Comparison of ENCODE assay signal across 8 mouse cellular contexts in the genomic region with DNA sequence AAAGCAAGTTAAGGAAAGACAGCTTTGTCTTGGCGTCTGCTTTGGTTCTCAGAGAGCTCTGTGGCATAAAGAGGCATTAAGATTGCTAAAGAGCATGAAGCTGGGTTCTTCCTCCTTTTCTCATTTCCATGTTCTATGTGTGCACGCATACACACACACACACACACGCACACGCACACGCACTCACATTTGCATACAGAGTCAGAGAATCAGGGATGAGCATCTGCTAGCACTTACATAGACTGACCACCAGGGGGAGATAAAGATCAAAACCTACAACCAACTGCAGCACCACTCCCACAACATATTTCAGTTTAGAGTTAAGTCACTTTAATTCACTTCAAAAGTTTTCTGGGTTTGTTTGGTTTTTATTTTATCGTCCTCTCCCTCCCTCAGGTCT. TPM values are rescaled to one million over a fixed set of nuclear protein-coding genes. Genes with fewer than 3 reads are reported as not detected.
DNase-seq lines count a peak whose midpoint lies in the region; ATAC-seq and TF ChIP-seq lines count a peak whose summit lies in the region.

No protein-coding gene starts in this region.

- no peak overlapping the region for H3K27ac ChIP-seq in heart, embryonic 11.5 days (ENCODE audit: low read depth, low read length)
- H3K27ac ChIP-seq in embryonic fibroblast, embryonic 13.5 days (ENCODE audit: insufficient read depth, low read length): no peak overlapping the region

- no peaks in the 10 kb centered on the region for H3K9me3 ChIP-seq in heart, embryonic 11.5 days (replicated peaks; ENCODE audit: control insufficient read depth, low read length)

- no peak overlapping the region for H3K9ac ChIP-seq in heart, embryonic 11.5 days (ENCODE audit: low read depth, low read length)

- H3K27me3 ChIP-seq in heart, embryonic 11.5 days (ENCODE audit: control insufficient read depth, insufficient read depth, low read length): peaks cover 7% of the 10 kb centered on the region

- 14% methylated on average over 6 of the region's 6 CpGs for WGBS in heart, embryonic 11.5 days (ENCODE audit: insufficient replicate concordance)

- no peaks in the 10 kb centered on the region for H3K4me1 ChIP-seq in heart, embryonic 11.5 days (ENCODE audit: control insufficient read depth, insufficient read depth, low read length)
- H3K4me1 ChIP-seq in embryonic fibroblast, embryonic 13.5 days (ENCODE audit: control insufficient read depth, insufficient read depth, low read length): no peaks in the 10 kb centered on the region

- peak; percentile 8; the same call in 1 of the 2 replicates for TF ChIP-seq CTCF in embryonic fibroblast, embryonic 13.5 days (IDR thresholded peaks at IDR 0.05; ENCODE audit: borderline replicate concordance, insufficient read depth, low read length)

- no peak overlapping the region for H3K4me3 ChIP-seq in heart, embryonic 11.5 days (ENCODE audit: low read depth, low read length)
- no peak overlapping the region for H3K4me3 ChIP-seq in embryonic fibroblast, embryonic 13.5 days (ENCODE audit: insufficient read depth, low read length)

- ATAC-seq in heart, embryonic 11.5 days (replicated peaks; ENCODE audit: insufficient number of reproducible peaks, low FRiP score, low TSS enrichment): no peak
- ATAC-seq in inflammation-experienced regulatory T-cells, adult 6 months: peak; percentile 52
- ATAC-seq in activated CD4-positive, CD25-positive, alpha-beta regulatory T cell, adult 4 months: no peak

- intact Hi-C loops in left cerebral cortex, postnatal 4 days (cut with DNase I): no loop called here

- no peaks in the 10 kb centered on the region for H3K36me3 ChIP-seq in heart, embryonic 11.5 days (ENCODE audit: control insufficient read depth, insufficient read depth, low read length)

- peak; percentile 91 for DNase-seq in heart, adult 11 months
- peak; percentile 80 for DNase-seq in NIH3T3 (ENCODE audit: low read depth)
- peak; percentile 34 for DNase-seq in left cerebral cortex, postnatal 4 days
- peak; percentile 81 for DNase-seq in naive thymus-derived CD4-positive, alpha-beta T cell, adult 2 months (ENCODE audit: low read depth)

- no peak for TF ChIP-seq POLR2A in embryonic fibroblast, embryonic 13.5 days (IDR thresholded peaks at IDR 0.05; ENCODE audit: low read depth, low read length)

- H3K4me2 ChIP-seq in heart, embryonic 11.5 days: no peak overlapping the region

RNA-seq across cellular contexts. Expression of gene Gsdma, which starts 3.6 kb away (rescaled TPM):
- polyA plus RNA-seq in heart, embryonic 11.5 days (2014; fragmentation: Nextera tagmentation; extraction: Ambion mirVana): not detected in 2 replicates
- polyA plus RNA-seq in embryonic fibroblast, embryonic 13.5 days (2011; ENCODE audit: insufficient read length, low read depth, missing spikeins): not detected in 2 replicates
- not detected for polyA plus RNA-seq in inflammation-experienced regulatory T-cells, adult 6 months (2017; shearing (Covaris generic))
- not detected for total RNA-seq in left cerebral cortex, postnatal 4 days (2021)
- under 1 TPM in 1 of 2 experiments, not detected in 1; 0.20 TPM for polyA plus RNA-seq in activated CD4-positive, CD25-positive, alpha-beta regulatory T cell, adult 4 months (2017; shearing (Covaris generic))

RNA-seq across cellular contexts. Expression of gene Gsdma2, which starts 14.0 kb away (rescaled TPM):
- not detected in 2 replicates for polyA plus RNA-seq in heart, embryonic 11.5 days (2014; fragmentation: Nextera tagmentation; extraction: Ambion mirVana)
- polyA plus RNA-seq in embryonic fibroblast, embryonic 13.5 days (2011; ENCODE audit: insufficient read length, low read depth, missing spikeins): not detected in 2 replicates
- not detected for polyA plus RNA-seq in inflammation-experienced regulatory T-cells, adult 6 months (2017; shearing (Covaris generic))
- not detected for total RNA-seq in left cerebral cortex, postnatal 4 days (2021)
- not detected for polyA plus RNA-seq in activated CD4-positive, CD25-positive, alpha-beta regulatory T cell, adult 4 months (2017; shearing (Covaris generic))

RNA-seq across cellular contexts. Expression of gene Psmd3, which starts 21.8 kb away (rescaled TPM):
- polyA plus RNA-seq in heart, embryonic 11.5 days (2014; fragmentation: Nextera tagmentation; extraction: Ambion mirVana): 122 and 131 TPM in 2 replicates
- polyA plus RNA-seq in embryonic fibroblast, embryonic 13.5 days (2011; ENCODE audit: insufficient read length, low read depth, missing spikeins): 86.7 and 91.8 TPM in 2 replicates
- 10 to 100 TPM; 12.9 to 20.6 (median 15.5) TPM for polyA plus RNA-seq in inflammation-experienced regulatory T-cells, adult 6 months (2017; shearing (Covaris generic))
- total RNA-seq in left cerebral cortex, postnatal 4 days (2021): 100 to 1,000 TPM; 131 to 145 TPM
- polyA plus RNA-seq in activated CD4-positive, CD25-positive, alpha-beta regulatory T cell, adult 4 months (2017; shearing (Covaris generic)): 10 to 100 TPM; 14.2 to 25.7 TPM

RNA-seq across cellular contexts. Expression of gene Gsdma3, which starts 34.4 kb away (rescaled TPM):
- 0.14 TPM in 1 of 2 replicates, not detected in the other for polyA plus RNA-seq in heart, embryonic 11.5 days (2014; fragmentation: Nextera tagmentation; extraction: Ambion mirVana)
- not detected in 2 replicates for polyA plus RNA-seq in embryonic fibroblast, embryonic 13.5 days (2011; ENCODE audit: insufficient read length, low read depth, missing spikeins)
- not detected for polyA plus RNA-seq in inflammation-experienced regulatory T-cells, adult 6 months (2017; shearing (Covaris generic))
- total RNA-seq in left cerebral cortex, postnatal 4 days (2021): not detected
- not detected for polyA plus RNA-seq in activated CD4-positive, CD25-positive, alpha-beta regulatory T cell, adult 4 months (2017; shearing (Covaris generic))

RNA-seq across cellular contexts. Expression of gene Gm12355, which starts 35.1 kb away (rescaled TPM):
- 0.34 and 0.44 TPM in 2 replicates for polyA plus RNA-seq in heart, embryonic 11.5 days (2014; fragmentation: Nextera tagmentation; extraction: Ambion mirVana)
- polyA plus RNA-seq in embryonic fibroblast, embryonic 13.5 days (2011; ENCODE audit: insufficient read length, low read depth, missing spikeins): 7.2 and 8.9 TPM in 2 replicates
- 10 to 100 TPM in 2 of 3 experiments, 1 to 10 TPM in 1; 1.3 to 14.8 (median 10.7) TPM for polyA plus RNA-seq in inflammation-experienced regulatory T-cells, adult 6 months (2017; shearing (Covaris generic))
- total RNA-seq in left cerebral cortex, postnatal 4 days (2021): 10 to 100 TPM; 24.2 to 26.4 TPM
- 1 to 10 TPM; 2.2 to 10.0 TPM for polyA plus RNA-seq in activated CD4-positive, CD25-positive, alpha-beta regulatory T cell, adult 4 months (2017; shearing (Covaris generic))

Comparison
In these comparisons a context has a peak if more than half of its experiments do, and no peak if none do; other contexts are left out.
1. DNase-seq: peak in every context shown above with its lines; median percentile 91 in heart, adult 11 months; 81 in naive thymus-derived CD4-positive, alpha-beta T cell, adult 2 months; 80 in NIH3T3; 34 in left cerebral cortex, postnatal 4 days.